Mouse (Mus musculus): ENCODE results near the gene Galm. TPM values are rescaled to one million over a fixed set of nuclear protein-coding genes. Genes with fewer than 3 reads are reported as not detected.

Galm gene
- total and polyA plus RNA-seq, 3 experiments: 0.15 TPM; not detected in 2

- peak overlapping the region in 1 of 2 experiments; percentile 7; a peak in 1 of 4 replicates for H3K4me3 ChIP-seq (ENCODE audit: control insufficient read depth in 1 of 2, insufficient read depth in 1 of 2, low read depth in 2 of 2, low read length in 2 of 2)
- TF ChIP-seq HCFC1 (IDR thresholded peaks at IDR 0.05; ENCODE audit: low read depth, low read length) (no peak), USF1 (IDR thresholded peaks at IDR 0.05; ENCODE audit: low read depth, low read length) (no peak), ETS1 (IDR thresholded peaks at IDR 0.05; ENCODE audit: low read depth, low read length) (no peak), SIN3A (IDR thresholded peaks at IDR 0.05; ENCODE audit: low read length) (peak; percentile 27; the same call in 1 of the 2 replicates), TCF12 (IDR thresholded peaks at IDR 0.05; ENCODE audit: low read depth, low read length) (0 out of 2 replicates have a peak, but pooled peaks have one; percentile 17), GABPA (IDR thresholded peaks at IDR 0.05; ENCODE audit: low read depth, low read length) (no peak), CHD1 (IDR thresholded peaks at IDR 0.05; ENCODE audit: low read depth, low read length) (no peak), MXI1 (IDR thresholded peaks at IDR 0.05; ENCODE audit: low read depth, low read length) (peak; percentile 17; the same call in 1 of the 2 replicates), SMC3 (IDR thresholded peaks at IDR 0.05; ENCODE audit: low read depth, low read length) (no peak), MAFK (IDR thresholded peaks at IDR 0.05; ENCODE audit: borderline replicate concordance, low read depth, low read length) (no peak; the same call in 1 of the 2 replicates), TAL1 (IDR thresholded peaks at IDR 0.05; ENCODE audit: low read length) (no peak), MYB (IDR thresholded peaks at IDR 0.05; ENCODE audit: low read depth, low read length) (no peak), GATA1 (IDR thresholded peaks at IDR 0.05; ENCODE audit: low read depth, low read length) (0 out of 2 replicates have a peak, but pooled peaks have one; percentile 8), NELFE (IDR thresholded peaks at IDR 0.05; ENCODE audit: low read depth, low read length) (no peak), EP300 (IDR thresholded peaks at IDR 0.05; ENCODE audit: low read depth in 1 of 2, low read length in 2 of 2) (peak; percentile 23 to 35; a peak in 2 of 4 replicates), POLR2AphosphoS5 (IDR thresholded peaks at IDR 0.05; ENCODE audit: borderline replicate concordance, low read depth, low read length) (no peak), ZKSCAN1 (IDR thresholded peaks at IDR 0.05; ENCODE audit: low read depth, low read length) (no peak), MAZ (IDR thresholded peaks at IDR 0.05; ENCODE audit: low read depth, low read length) (peak; percentile 71; the same call in 1 of the 2 replicates), UBTF (IDR thresholded peaks at IDR 0.05; ENCODE audit: borderline replicate concordance, insufficient read depth, low read depth, low read length) (no peak), RAD21 (IDR thresholded peaks at IDR 0.05; ENCODE audit: low read depth, low read length) (no peak), POLR2A (IDR thresholded peaks at IDR 0.05; ENCODE audit: control insufficient read depth in 1 of 2, insufficient read depth in 1 of 2, low read depth in 1 of 2, low read length in 2 of 2, poor library complexity in 1 of 2) (no peak), MEF2A (IDR thresholded peaks at IDR 0.05; ENCODE audit: extremely low read depth, insufficient replicate concordance, low read depth, low read length, poor library complexity, severe bottlenecking) (no peak), RCOR1 (IDR thresholded peaks at IDR 0.05; ENCODE audit: low read depth, low read length) (peak; percentile 65), ZMIZ1 (IDR thresholded peaks at IDR 0.05; ENCODE audit: low read depth, low read length) (no peak)
- no peak overlapping the region; the same call in 1 of the 2 replicates for H3K27ac ChIP-seq (ENCODE audit: control insufficient read depth, low read depth, low read length)
These were observed 12.6 kb downstream of the Galm start for GRCm38 (mm10) chr17:80139753-80140444.

More at GRCm38 (mm10) chr17:80139753-80140444, 12.6 kb downstream of the Galm start:
- DNase-seq (ENCODE audit: low read depth, low spot score): peak; percentile 73
- Histone ChIP-seq H3K27me3 (ENCODE audit: control insufficient read depth in 1 of 2, insufficient read depth in 2 of 2, low read length in 2 of 2) (no peaks in the 10 kb centered on the region; a peak in 1 of 4 replicates), H3K79me2 (ENCODE audit: control insufficient read depth, insufficient read depth, low read length, poor library complexity) (no peaks in the 10 kb centered on the region), H3K4me1 (ENCODE audit: control insufficient read depth in 1 of 2, insufficient read depth in 2 of 2, low read length in 2 of 2) (peaks cover 0 to 19% of the 10 kb centered on the region in 2 experiments; a peak in 3 of 4 replicates), H3K36me3 (ENCODE audit: control insufficient read depth in 1 of 2, insufficient read depth in 2 of 2, low read length in 2 of 2) (peaks cover 0 to 4% of the 10 kb centered on the region in 2 experiments; a peak in 1 of 4 replicates), H3K9ac (ENCODE audit: control insufficient read depth, low read depth, low read length, poor library complexity, severe bottlenecking) (0 out of 2 replicates have a peak overlapping the region, but pooled peaks have one; percentile 7), H3K9me3 (replicated peaks; ENCODE audit: insufficient read depth, low read length) (no peaks in the 10 kb centered on the region)

Measured in MEL (cell line).